Comparison of ENCODE assay signal across 8 mouse cellular contexts in the genomic region with DNA sequence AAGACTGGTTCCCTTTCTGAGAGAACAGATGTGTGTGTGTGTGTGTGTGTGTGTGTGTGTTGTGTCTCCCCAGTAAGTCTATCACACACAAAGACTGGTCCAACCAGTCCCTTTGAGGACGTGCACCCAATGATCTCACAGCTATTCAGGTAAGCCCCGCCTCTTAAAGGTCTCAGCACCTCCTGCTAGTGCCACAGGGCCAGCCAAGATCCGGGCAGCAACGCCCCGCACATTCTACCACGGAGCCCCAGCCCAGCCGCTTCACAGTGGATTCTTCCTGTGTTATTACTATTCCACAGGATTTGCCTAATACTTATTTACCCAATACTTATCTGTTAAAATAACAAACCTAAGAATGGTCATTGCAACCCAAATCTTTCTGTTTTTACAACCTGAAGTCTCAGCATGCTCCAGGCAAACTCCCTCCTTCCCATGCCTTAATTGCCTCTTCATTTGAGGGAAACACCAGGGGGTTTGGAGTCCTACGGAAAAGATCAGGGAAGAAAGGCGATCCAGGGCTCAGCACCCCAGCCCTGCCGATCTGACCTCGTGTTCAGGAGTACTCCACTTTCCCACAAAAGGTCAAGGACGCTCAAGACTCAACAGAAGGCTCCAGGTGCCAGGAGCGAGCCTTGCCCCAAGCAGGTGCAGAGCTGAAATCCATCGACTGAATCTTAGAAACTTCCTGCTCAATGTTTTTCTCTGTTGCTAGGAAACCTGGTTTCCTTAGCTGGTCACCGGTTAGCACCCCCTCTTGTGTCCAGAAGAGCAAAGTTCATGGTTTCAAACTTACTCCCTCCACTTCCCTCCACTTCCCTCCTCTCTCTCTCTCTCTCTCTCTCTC. TPM values are rescaled to one million over a fixed set of nuclear protein-coding genes. Genes with fewer than 3 reads are reported as not detected.
DNase-seq lines count a peak whose midpoint lies in the region; ATAC-seq and TF ChIP-seq lines count a peak whose summit lies in the region.

No protein-coding gene starts in this region.

- TF ChIP-seq EP300 in stomach, postnatal 0 days (optimal IDR thresholded peaks at IDR 0.05): no peak

- no peaks in the 10 kb centered on the region for H3K36me3 ChIP-seq in forebrain, embryonic 12.5 days (replicated peaks)
- no peaks in the 10 kb centered on the region for H3K36me3 ChIP-seq in stomach, postnatal 0 days (ENCODE audit: control insufficient read depth, insufficient read depth, low read length)

- H3K4me2 ChIP-seq in forebrain, embryonic 12.5 days: peak overlapping the region; percentile 44
- H3K4me2 ChIP-seq in stomach, postnatal 0 days (replicated peaks; ENCODE audit: low read depth): peak overlapping the region; percentile 48

- H3K9ac ChIP-seq in forebrain, embryonic 12.5 days: no peak overlapping the region
- peak overlapping the region; percentile 50; the same call in 1 of the 2 replicates for H3K9ac ChIP-seq in stomach, postnatal 0 days (ENCODE audit: low read length)

- ATAC-seq in forebrain, embryonic 12.5 days (ENCODE audit: low FRiP score): peak; percentile 95
- peak; percentile 96 for ATAC-seq in stomach, postnatal 0 days (ENCODE audit: low FRiP score, low TSS enrichment)

- no peaks in the 10 kb centered on the region; the same call in 1 of the 2 replicates for H3K27me3 ChIP-seq in forebrain, embryonic 12.5 days
- no peaks in the 10 kb centered on the region for H3K27me3 ChIP-seq in stomach, postnatal 0 days (ENCODE audit: control insufficient read depth, insufficient read depth, low read length)

- DNase-seq in B cell, adult 2 months: peak; percentile 63 to 65
- DNase-seq in adrenal gland, adult 8-10 months: peak; percentile 28
- peak; percentile 54 to 58 for DNase-seq in heart, postnatal 36 days
- DNase-seq in large intestine, adult 2 months (ENCODE audit: low read depth, low spot score): peak; percentile 92
- peak; percentile 72 for DNase-seq in mesoderm, embryonic 11.5 days (ENCODE audit: low read depth, low spot score)
- peak; percentile 85 for DNase-seq in stomach, postnatal 0 days (ENCODE audit: low spot score)
- DNase-seq in cerebellum, adult 11 months: no peak

- under 1% methylated on average over 15 of the region's 15 CpGs for WGBS in forebrain, embryonic 12.5 days
- WGBS in large intestine, adult 2 months: 1% methylated on average over 15 of the region's 15 CpGs
- 2% methylated on average over 15 of the region's 15 CpGs for WGBS in stomach, postnatal 0 days

- no peak overlapping the region; the same call in 1 of the 2 replicates for H3K27ac ChIP-seq in forebrain, embryonic 12.5 days
- peak overlapping the region; percentile 91 for H3K27ac ChIP-seq in stomach, postnatal 0 days (replicated peaks)

- peaks cover 16% of the 10 kb centered on the region for H3K4me1 ChIP-seq in forebrain, embryonic 12.5 days
- no peaks in the 10 kb centered on the region for H3K4me1 ChIP-seq in stomach, postnatal 0 days (replicated peaks; ENCODE audit: control insufficient read depth, insufficient read depth)

- peak overlapping the region; percentile 6; the same call in 1 of the 2 replicates for H3K4me3 ChIP-seq in forebrain, embryonic 12.5 days (replicated peaks)
- peak overlapping the region; percentile 12; the same call in 1 of the 2 replicates for H3K4me3 ChIP-seq in stomach, postnatal 0 days (ENCODE audit: low read depth, low read length)

- peak; percentile 69 for TF ChIP-seq CTCF in stomach, postnatal 0 days (IDR thresholded peaks at IDR 0.05; ENCODE audit: low read depth)

- intact Hi-C loops in heart, postnatal 36 days (cut with DNase I): no loop called here

- H3K9me3 ChIP-seq in forebrain, embryonic 12.5 days: no peaks in the 10 kb centered on the region
- H3K9me3 ChIP-seq in stomach, postnatal 0 days (ENCODE audit: control insufficient read depth, low read length): no peaks in the 10 kb centered on the region

RNA-seq across cellular contexts. Expression of gene Raf1, which starts 41.5 kb away (rescaled TPM):
- 100 to 1,000 TPM in 2 of 4 experiments, 10 to 100 TPM in 2; 88.8 to 113 (median 97.7) TPM for total RNA-seq in adrenal gland, adult 8-10 months (2022)
- 155 and 156 TPM in 2 replicates for polyA plus RNA-seq in forebrain, embryonic 12.5 days (2016; fragmentation: Nextera tagmentation; extraction: Ambion mirVana)
- total RNA-seq in heart, postnatal 36 days (2021): 100 to 1,000 TPM; 113 to 115 TPM
- polyA plus RNA-seq in large intestine, adult 2 months (2012; rRNA removed): 99.1 and 126 TPM in 2 replicates
- 67.1 and 70.8 TPM in 2 replicates for polyA plus RNA-seq in stomach, postnatal 0 days (2015; fragmentation: Nextera tagmentation; extraction: Ambion mirVana)

RNA-seq across cellular contexts. Expression of gene Tmem40, which starts 44.3 kb away (rescaled TPM):
- total RNA-seq in adrenal gland, adult 8-10 months (2022): not detected
- polyA plus RNA-seq in forebrain, embryonic 12.5 days (2016; fragmentation: Nextera tagmentation; extraction: Ambion mirVana): 0.87 and 1.1 TPM in 2 replicates
- under 1 TPM; 0.33 to 0.60 TPM for total RNA-seq in heart, postnatal 36 days (2021)
- polyA plus RNA-seq in large intestine, adult 2 months (2012; rRNA removed): 0.22 and 0.37 TPM in 2 replicates
- polyA plus RNA-seq in stomach, postnatal 0 days (2015; fragmentation: Nextera tagmentation; extraction: Ambion mirVana): 90.6 and 100.0 TPM in 2 replicates

RNA-seq across cellular contexts. Expression of gene Cand2, which starts 56.4 kb away (rescaled TPM):
- 10 to 100 TPM; 16.1 to 22.6 (median 18.0) TPM for total RNA-seq in adrenal gland, adult 8-10 months (2022)
- 40.8 and 43.1 TPM in 2 replicates for polyA plus RNA-seq in forebrain, embryonic 12.5 days (2016; fragmentation: Nextera tagmentation; extraction: Ambion mirVana)
- 10 to 100 TPM; 72.4 to 76.5 TPM for total RNA-seq in heart, postnatal 36 days (2021)
- polyA plus RNA-seq in large intestine, adult 2 months (2012; rRNA removed): 2.9 and 3.4 TPM in 2 replicates
- polyA plus RNA-seq in stomach, postnatal 0 days (2015; fragmentation: Nextera tagmentation; extraction: Ambion mirVana): 3.2 and 3.5 TPM in 2 replicates

Comparison
In these comparisons a context has a peak if more than half of its experiments do, and no peak if none do; other contexts are left out.
1. RNA of gene Tmem40, which starts 44.3 kb away (polyA plus RNA-seq): 90.6 to 100.0 TPM in stomach, postnatal 0 days; 0.87 to 1.1 TPM in forebrain, embryonic 12.5 days and 0.22 to 0.37 TPM in large intestine, adult 2 months; every median in the first group is over 10 times any median in the second.